Mouse (Mus musculus) bone marrow, adult 2 months (tissue): Measurements from ENCODE around the gene Ccdc42.

ENCODE experiments used
- CTCF ChIP-seq: fragments of 200-500 bp; IDR thresholded peaks from 2 replicates; pipeline ENCODE4 v1.5.1; 2011; ENCODE audit warnings: low read length, control low read depth; ENCODE audit not compliant: control insufficient read depth, insufficient read depth
- POLR2A ChIP-seq: fragments of 200-500 bp; IDR thresholded peaks from 2 replicates; pipeline ENCODE4 v1.6.1; 2011; ENCODE audit warnings: low read depth, mild to moderate bottlenecking, control low read depth, low read length, borderline replicate concordance; ENCODE audit not compliant: control insufficient read depth

DNA sequence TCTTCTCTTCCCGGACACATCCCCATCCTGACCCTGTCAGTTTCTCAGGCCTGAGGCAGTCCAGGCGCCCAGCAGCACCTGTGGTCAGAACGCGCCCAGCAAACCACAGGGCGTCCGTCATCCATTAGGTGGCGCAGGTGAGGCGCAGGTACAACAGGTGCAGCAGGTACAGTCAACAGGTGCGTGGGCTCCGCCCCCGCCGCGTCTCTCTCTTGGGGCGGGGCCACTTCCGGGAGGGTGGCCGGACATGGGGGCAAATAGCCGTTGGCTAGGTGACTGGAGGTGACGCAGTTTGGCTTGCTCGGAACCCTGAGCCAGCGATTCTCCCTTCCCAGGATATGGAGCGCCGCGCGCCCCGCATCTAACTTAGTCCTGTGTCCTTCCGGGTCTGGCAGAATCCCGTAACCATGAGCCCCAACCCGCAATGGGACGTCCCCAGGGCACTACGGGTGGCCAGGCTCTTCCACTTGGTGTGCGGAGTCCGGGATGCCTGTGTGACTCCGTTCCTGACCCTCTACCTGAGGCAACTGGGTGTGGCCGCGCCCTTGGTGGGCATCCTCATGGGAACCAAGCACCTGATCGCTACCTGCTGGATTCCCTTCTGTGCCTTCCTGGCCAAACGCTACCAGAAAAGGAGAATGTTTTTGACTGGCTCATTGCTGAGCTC lies 30.8 kb upstream of the Ccdc42 start, which contains the start of gene Mfsd6l:
- TF ChIP-seq CTCF (peak; percentile 7; the same call in 1 of the 2 replicates), POLR2A (no peak)
